Mouse (Mus musculus): Measurements from ENCODE around the gene Olfr1272.
"Not testable (repeated sequence)": the region's sequence is repeated elsewhere in the genome, so short reads cannot be mapped to it uniquely, and the experiment has no call there.

The Olfr1272 gene

GRCm38 (mm10) chr2:90292741-90293140 is at the start of gene Olfr1272:
Olfr1272 (minus strand) TSS chr2:90292841.
- no peak for DNase-seq (ENCODE audit: low spot score in 2 of 2)

GRCm38 (mm10) chr2:90321900-90322299 is 29.3 kb upstream of the Olfr1272 start, which contains the start of gene Gm13769:
Gm13769 (plus strand) TSS chr2:90322200.
- not testable (repeated sequence) for DNase-seq (ENCODE audit: low spot score in 2 of 2)

GRCm38 (mm10) chr2:90270932-90271331 is 21.7 kb downstream of the Olfr1272 start, which contains the start of gene Olfr1271:
Olfr1271 (minus strand) TSS chr2:90271032.
- no peak for DNase-seq (ENCODE audit: low spot score in 2 of 2)

GRCm38 (mm10) chr2:90257492-90257891 is 35.1 kb downstream of the Olfr1272 start, which contains the start of gene Olfr142:
Olfr142 (minus strand) TSS chr2:90257592.
- no peak for DNase-seq (ENCODE audit: low spot score in 2 of 2)

All from thymus, postnatal 10 days (tissue).